Mouse (Mus musculus) heart, adult 2 months (tissue): ENCODE data around the gene Nudt3.

ENCODE experiments used
- CTCF ChIP-seq: fragments of 200-600 bp; IDR thresholded peaks from 2 replicates; pipeline ENCODE4 v1.8.1; 2022; ENCODE audit warnings: antibody characterized with exemption, mild to moderate bottlenecking, moderate library complexity
- EP300 ChIP-seq: fragments of 200-500 bp; IDR thresholded peaks from 2 replicates; pipeline ENCODE4 v1.6.1; 2011; ENCODE audit warnings: low read depth, low read length, control low read depth; ENCODE audit not compliant: insufficient read depth
- POLR2A ChIP-seq: fragments of 200-500 bp; IDR thresholded peaks from 2 replicates; pipeline ENCODE4 v1.6.1; 2011; ENCODE audit warnings: mild to moderate bottlenecking, low read depth, low read length, control low read depth; ENCODE audit not compliant: insufficient read depth

- TF ChIP-seq CTCF (no peak), EP300 (no peak), POLR2A (no peak)
Measured at GRCm38 (mm10) chr17:27636132-27637020, 13.1 kb upstream of the Nudt3 start, which contains the start of gene Rps10.
